Mouse (Mus musculus): ENCODE measurements around the gene Kank3.

DNA sequence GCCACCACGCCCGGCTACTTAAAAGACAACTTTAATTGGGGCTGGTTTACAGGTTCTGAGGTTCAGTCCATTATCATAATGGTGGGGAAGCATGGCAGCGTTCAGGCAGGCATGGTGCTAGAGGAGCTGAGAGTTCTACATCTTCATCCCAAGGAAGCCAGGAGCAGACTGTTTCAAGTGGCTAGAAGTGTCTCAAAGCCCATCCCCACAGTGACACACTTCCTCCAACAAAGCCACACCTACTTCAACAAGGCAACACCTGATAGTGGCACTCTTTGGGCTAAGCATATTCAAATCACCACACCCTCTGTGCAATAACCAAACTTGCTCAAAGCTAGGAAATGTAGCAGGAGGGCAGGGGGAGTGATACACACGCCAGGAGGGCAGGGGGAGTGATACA is 6.1 kb upstream of the Kank3 start:
- no peak for TF ChIP-seq CTCF (IDR thresholded peaks at IDR 0.05; ENCODE audit: low read depth)
- TF ChIP-seq EP300 (IDR thresholded peaks at IDR 0.05; ENCODE audit: low read depth) = no peak

All from liver, postnatal 0 days (tissue).